Mouse (Mus musculus): Measurements from ENCODE around the gene Gm26992.

Gm26992 gene

DNA sequence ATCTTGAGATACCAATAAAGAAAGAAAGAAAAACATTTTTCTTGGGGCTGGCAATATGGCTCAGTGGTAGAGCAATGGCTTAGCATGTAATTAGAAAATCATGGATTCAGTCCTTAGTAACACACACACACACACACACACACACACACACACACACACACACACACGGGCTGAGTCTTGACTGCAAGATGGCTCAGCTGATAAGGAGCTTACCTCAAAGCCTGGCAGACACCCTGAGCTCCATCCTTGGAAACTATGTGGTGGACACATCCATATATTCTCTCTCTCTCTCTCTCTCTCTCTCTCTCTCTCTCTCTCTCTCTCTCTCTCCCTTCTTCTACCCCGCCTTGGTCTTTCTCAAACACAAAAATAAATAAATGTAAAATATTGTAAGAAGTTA is 69.0 kb downstream of the Gm26992 start:
- no peak for DNase-seq

DNA sequence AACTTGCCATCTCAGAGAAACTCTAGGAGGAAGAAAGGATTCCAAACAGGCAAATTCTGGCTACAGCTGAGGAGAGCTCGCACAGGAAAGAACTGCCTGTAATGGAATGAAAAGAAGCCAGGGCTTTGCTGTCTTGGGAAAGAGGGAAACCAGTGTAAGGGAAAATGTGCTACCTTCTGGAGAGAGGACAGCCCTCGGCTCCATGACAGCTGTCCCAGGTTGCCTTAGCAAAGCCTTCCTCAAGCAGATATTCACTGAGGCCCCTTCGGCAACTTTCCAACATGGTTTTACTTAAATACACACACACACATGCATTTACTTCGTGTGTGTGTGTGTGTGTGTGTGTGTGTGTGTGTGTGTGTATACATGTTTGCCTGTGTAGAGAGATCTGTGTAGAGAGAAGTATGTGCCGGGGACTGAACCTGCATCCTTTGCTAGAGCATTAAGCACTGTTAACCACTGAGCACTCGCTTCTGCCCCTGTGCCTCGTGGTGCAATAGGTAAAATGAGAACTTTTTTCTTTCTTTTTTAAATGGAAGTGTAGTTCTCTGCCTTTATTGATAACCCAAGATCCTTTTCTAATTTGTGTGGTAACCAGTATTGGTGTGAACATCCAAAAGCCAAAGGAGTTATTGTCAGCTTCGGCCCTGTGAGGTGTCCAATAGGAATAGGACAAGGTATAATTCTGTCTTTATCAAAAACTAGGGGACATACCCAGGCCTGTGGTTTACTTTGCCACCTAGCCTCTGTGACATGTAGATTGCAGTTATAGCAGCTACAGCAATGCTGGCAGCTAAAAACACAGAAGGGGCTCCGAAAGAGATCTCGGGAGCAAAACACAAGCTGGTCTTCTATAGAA is 70.8 kb downstream of the Gm26992 start:
- no peak for DNase-seq

DNA sequence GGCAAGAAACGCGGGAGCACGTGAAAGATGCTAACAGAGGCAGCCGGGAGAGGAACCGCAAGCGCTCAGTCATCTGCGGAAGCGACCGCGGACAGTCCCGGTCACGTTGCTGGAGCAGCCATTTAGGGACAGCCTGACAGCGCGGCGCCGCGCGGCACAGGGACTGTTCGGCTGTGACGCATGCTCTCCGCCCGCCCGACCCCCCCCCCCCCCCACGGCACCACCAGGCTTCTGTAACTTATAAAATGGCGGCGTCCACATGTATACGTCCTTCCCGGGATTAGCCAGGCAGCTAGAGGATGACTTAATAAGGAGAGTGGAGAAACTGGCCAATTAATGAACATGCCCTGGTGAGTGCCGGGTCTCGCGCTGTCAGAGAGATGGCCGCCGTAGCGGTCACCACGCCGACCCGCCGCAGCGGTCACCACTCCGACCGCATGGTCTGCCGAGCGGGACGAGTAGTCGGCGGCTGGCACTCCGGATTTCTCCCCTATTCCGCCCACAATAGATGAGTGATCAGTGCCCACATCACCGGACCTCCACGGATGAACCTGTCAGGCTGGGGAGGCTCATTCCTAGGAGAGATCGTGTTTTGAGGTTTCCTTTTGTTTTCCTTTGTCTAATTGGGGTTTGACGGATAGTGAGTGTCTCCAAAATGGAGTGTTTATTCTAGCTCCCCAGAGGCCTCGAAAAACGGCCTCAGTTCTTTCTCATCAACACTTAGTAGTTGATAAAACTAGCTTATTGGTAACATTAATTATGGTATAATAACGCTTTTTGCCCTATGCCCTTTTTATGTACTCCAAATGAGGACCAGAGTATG is 71.8 kb downstream of the Gm26992 start:
- DNase-seq, result peak; percentile 68

DNA sequence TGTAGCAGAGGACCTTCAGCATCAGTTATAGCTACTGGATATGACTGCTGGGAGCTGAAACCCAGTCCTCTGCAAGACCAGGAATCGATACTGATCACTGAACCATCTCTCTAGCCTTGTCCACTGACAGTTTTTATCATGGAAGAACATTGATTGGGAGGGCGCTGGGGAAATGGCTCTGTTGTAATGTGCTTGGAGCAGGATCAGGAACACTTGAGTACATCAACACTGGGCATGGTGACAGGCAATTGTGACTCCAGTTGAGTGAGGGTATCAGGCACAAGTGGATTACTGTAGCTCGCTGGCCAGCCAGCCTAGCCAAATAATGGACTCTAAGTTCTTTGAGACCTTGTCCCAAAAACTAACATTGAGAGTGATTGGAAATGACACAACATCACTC is 77.6 kb downstream of the Gm26992 start:
- no peak for DNase-seq

DNA sequence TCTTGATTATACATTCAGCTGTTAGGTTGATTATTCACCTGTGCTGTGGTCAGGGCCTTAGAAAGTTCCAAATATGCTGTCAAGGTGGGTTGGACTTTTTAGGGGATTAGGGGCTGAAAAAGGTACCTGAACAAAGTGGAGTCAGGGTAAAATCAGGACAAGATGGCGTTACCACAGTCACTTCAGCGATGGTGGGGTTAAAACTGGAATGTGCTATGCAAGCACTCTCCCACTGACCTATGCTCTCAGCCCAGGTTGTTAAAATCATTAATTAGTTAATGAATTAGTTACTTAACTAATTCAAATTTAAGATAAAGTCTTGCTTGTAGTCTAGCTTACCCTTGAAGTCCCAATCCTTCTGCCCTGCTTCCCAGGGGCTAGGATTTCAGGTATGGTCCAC is 78.3 kb downstream of the Gm26992 start:
- DNase-seq, result no peak

DNA sequence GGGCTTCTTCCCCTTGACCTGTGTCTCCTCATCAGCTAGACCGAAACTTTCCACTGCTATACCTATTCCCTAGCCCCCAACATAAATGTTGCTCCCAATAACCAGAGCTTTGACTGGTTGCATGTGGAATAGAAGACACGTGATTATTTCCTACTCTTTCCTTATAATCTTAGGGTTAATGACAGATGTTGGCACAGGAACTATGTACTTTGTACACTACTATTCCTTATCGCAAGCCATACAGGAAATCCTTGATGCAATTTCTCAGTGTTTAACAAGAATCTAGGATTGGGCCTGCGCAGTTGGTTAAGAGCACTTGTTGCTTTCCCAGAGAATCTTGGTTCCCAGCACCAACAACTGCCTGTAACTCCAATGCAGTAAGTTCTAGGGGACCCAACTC is 86.4 kb downstream of the Gm26992 start:
- no peak for DNase-seq

DNA sequence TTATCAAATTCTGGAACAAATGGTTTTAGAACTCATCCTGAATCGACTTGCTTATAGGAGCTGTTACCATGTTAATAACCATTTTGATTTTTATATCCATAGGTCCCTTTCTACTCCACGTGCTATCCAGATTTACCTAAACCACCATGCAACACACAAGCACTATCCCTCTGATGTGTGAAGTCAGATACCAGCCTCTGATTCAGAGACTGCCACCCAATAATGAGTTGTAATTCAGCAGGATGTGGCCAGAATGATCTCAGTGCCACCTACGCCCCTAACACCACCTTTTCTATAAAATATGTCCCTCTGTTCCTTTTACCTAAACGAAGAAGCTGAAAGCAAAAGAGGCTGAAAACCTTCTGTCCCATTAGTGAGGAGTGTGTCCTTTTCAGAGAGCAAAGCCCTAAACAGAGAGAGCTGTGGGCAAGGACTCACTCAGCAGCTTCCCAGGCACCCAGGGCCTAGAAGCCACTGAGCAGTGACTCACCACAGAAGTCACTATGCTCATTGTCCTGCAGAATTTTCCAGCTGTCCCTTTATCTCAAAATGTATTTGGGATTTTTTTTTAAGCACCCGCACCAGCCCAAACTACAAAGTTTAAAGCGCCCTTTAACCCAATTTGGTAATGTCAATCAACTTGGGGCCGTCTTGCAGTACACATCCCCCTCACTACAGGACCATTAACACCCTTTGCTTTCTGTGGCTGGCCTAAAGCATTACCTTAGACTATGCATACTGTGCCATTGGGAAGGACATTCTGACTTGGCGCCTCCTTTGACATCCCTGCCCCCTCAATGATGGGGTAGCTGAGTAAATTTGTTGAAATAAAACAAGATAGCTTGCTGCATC is 87.6 kb downstream of the Gm26992 start:
- DNase-seq, result no peak

DNA sequence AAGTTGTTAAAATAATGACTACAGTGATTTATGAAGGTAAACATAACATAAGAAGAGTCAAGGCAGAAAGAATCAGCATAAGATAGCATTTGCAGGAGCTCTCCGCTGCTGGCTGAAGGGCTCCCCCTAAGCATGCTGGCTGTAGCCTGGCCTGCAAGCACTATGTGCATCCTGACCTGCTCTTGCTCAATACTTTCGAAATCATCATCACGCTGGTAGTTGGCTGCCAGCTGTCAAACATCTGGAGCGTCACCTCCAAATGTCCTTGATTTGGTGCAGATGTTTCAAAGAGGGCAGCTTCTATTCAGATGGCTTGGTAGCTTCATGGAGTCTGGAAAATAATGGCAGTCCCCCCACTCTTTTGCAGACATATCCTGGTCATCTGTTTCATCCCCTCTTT is 93.0 kb downstream of the Gm26992 start:
- no peak for DNase-seq

DNA sequence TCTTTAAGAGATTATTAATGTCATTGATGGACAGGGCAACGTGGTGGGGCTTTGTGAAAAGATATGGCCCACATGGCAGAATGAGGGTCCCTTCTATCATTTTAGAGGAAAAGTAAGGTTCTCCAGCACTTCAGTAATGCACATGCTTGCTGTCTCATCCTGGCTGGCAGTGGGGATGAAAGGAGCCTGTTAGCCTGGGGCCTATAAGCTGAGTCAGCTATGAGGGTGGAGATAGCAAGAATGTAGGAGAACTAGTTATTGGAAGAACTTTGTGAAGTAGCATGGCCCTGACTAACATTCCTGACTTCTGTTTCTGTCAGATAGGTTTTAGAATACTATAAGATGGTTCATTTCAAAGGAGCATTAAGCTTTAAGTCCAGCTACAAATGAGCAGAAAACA is 93.5 kb downstream of the Gm26992 start:
- DNase-seq, result no peak

DNA sequence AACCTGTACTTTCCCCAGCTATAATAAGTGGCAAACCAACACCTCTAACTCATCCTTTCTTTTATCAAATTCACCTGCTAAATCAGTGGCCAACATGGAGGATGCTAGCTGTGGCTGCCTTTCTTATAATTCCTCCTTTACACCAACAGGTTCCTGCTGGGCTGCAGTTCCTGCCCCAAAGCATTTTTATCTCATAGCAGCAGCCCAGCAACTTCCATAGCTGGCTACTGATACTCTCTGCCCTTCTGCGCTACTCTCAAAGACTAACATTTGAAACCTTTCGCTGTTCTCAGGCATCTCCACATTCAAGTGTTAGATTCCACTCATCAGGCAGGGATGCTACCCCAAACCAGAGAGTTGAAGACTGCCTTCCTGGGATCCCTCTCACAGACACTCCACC is 97.0 kb downstream of the Gm26992 start:
- no peak for DNase-seq

DNA sequence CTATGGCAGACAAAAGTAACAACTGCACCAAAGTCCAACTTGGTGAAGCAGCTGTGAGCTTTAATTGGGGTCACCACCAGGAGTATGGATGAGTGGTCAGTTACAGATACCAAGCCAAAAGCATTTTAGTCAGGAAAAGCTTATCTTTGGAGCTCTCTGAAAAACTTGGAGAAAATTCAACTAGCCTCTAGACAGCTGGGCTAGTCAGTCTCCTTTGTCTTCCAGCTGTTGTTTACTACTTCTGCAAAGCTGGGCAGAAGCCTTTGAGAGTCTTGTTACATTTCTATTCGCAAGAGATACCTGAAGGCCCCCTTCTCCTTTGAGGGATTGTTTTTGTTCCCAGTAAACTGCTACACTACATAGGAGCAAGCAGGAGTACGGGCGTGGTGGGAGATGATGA is 97.7 kb downstream of the Gm26992 start:
- DNase-seq, result no peak

DNA sequence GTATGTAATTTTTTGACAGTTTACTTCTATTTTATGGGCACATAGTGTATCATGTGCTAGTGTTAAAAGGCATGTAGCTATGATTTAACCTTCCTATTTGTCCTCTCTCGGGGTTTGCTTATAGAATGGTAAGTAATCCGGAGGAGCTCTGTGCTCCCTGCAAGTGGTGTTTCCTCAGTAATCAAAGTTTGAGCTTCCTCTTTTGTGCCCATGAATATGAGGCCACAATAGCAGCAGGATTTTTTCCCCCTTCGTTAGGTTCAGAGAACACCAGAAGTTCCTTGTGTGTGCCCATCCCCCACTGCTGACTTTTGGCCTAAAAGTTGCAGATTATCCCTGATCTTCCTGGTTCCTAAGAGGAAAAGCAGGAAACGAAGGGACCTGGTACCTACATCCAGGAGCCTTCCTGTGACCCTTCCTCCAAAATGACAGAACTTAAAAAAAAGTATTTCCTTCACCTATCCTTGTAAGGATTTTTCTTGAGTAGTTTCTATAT is 99.5 kb downstream of the Gm26992 start:
- DNase-seq, result no peak

DNA sequence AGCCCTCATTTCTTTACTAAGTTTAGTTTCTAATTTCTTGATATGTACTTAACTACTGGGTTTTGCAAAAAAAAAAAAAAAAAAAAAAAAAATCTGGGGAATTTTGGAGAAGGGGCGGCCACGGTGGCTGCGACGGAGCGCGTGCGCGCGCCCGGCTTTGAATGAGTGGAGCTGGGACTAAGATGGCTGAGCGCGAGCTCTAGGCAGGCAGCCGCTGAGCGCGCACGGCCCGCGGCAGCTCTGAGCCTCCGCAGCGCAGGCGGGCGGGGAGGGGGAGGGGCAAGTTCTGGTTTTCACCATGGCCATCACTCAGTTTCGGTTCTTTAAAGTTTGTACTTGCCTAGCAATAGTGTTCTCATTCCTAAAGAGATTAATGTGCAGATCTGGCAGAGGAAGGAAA is 107.4 kb downstream of the Gm26992 start:
- DNase-seq, result peak; percentile 73

All from layer of hippocampus, adult 9-11 months (tissue).